Mouse (Mus musculus) limb, embryonic 14.5 days (tissue): ENCODE measurements around the gene Skap2. TPM values are rescaled to one million over a fixed set of nuclear protein-coding genes. Genes with fewer than 3 reads are reported as not detected.

ENCODE experiments used
- ATAC-seq: fragments of 200-750 bp; cut with Nextera tagmentation; 2 replicates; pipeline ENCODE4 v1.8.0; 2017; ENCODE audit warnings: low read depth, moderate number of reproducible peaks, moderate TSS enrichment; ENCODE audit not compliant: low FRiP score
- DNase-seq: peaks from one replicate; pipeline ENCODE4 v3.0.0-alpha.2; 2015; ENCODE audit warnings: low spot score
- H3K27ac ChIP-seq: fragments of 300-500 bp; sonication (generic); replicated peaks from 2 replicates; pipeline ENCODE4 v1.5.1; 2014; ENCODE audit warnings: low read depth, mild to moderate bottlenecking, low read length, moderate library complexity, mixed read lengths
- H3K27me3 ChIP-seq: fragments of 300-500 bp; sonication (generic); 2 replicates; pipeline ENCODE4 v1.6.1; 2014; ENCODE audit warnings: low read length, mixed read lengths; ENCODE audit not compliant: control insufficient read depth, insufficient read depth
- H3K36me3 ChIP-seq: fragments of 300-500 bp; sonication (generic); 2 replicates; pipeline ENCODE4 v1.6.1; 2014; ENCODE audit warnings: mild to moderate bottlenecking, low read length, moderate library complexity, mixed read lengths; ENCODE audit not compliant: control insufficient read depth, insufficient read depth
- H3K4me1 ChIP-seq: fragments of 300-500 bp; sonication (generic); 2 replicates; pipeline ENCODE4 v1.6.1; 2014; ENCODE audit warnings: antibody characterized with exemption, low read length, mixed read lengths; ENCODE audit not compliant: control insufficient read depth, insufficient read depth
- H3K4me2 ChIP-seq: fragments of 300-500 bp; sonication (generic); replicated peaks from 2 replicates; pipeline ENCODE4 v1.6.1; 2014; ENCODE audit warnings: low read depth, mild to moderate bottlenecking, low read length, moderate library complexity; ENCODE audit not compliant: severe bottlenecking
- H3K4me3 ChIP-seq: fragments of 300-500 bp; sonication (generic); replicated peaks from 2 replicates; pipeline ENCODE4 v1.5.1; 2014; ENCODE audit warnings: low read length
- H3K9ac ChIP-seq: fragments of 300-500 bp; sonication (generic); 2 replicates; pipeline ENCODE4 v1.6.1; 2014; ENCODE audit warnings: mild to moderate bottlenecking, low read depth, low read length, moderate library complexity; ENCODE audit not compliant: severe bottlenecking
- H3K9me3 ChIP-seq: fragments of 300-500 bp; sonication (generic); 2 replicates; pipeline ENCODE4 v1.6.1; 2016; ENCODE audit warnings: low read length; ENCODE audit not compliant: control insufficient read depth
- POLR2A ChIP-seq: fragments of 200-500 bp; IDR thresholded peaks from 2 replicates; pipeline ENCODE4 v1.8.0; 2012; ENCODE audit warnings: inconsistent platforms, mild to moderate bottlenecking, moderate library complexity, borderline replicate concordance; ENCODE audit not compliant: insufficient read depth, insufficient read length; ENCODE audit errors: extremely low read depth
- WGBS: fragments of 180-500 bp; shearing (Covaris S2); extraction: QIAGEN DNeasy Blood & Tissue Kit; methylation state at CpG from one replicate; pipeline ENCODE4 v1.1.7; 2014; 5-methylcytosine and 5-hydroxymethylcytosine counted together
- polyA plus RNA-seq, 2 experiments: library from polyadenylated mRNA; depleted of rRNA in 1 of 2; stranded (reverse) in 1 of 2; unstranded in 1 of 2; fragments of >200 nt; fragmentation: Nextera tagmentation in 1 of 2; extraction: Ambion mirVana in 1 of 2; gene quantifications; 2 replicates each; pipeline versions ENCODE4 v1.2.1 to v1.2.3; 2012 to 2014

Gene Skap2
- polyA plus RNA-seq (2012; rRNA removed), result 11.0 and 14.4 TPM in 2 replicates
- 18.3 and 23.0 TPM in 2 replicates for polyA plus RNA-seq (2014; fragmentation: Nextera tagmentation; extraction: Ambion mirVana)

- Histone ChIP-seq H3K9ac (peak within 1 kb of the TSS; percentile 40), H3K27me3 (peaks cover 34% of the 10 kb centered on the region), H3K4me2 (peak within 1 kb of the TSS; percentile 79), H3K4me3 (peak within 1 kb of the TSS; percentile 69), H3K4me1 (peaks cover 4% of the 10 kb centered on the region; the same call in 1 of the 2 replicates), H3K27ac (0 out of 2 replicates have a peak within 1 kb of the TSS, but pooled peaks have one; percentile 2), H3K36me3 (no peaks in the 10 kb centered on the region), H3K9me3 (no peaks in the 10 kb centered on the region)
- ATAC-seq (peak; percentile 99), DNase-seq (peak; percentile 98)
- no peak for TF ChIP-seq POLR2A
- WGBS, result under 1% methylated on average over 49 of the region's 51 CpGs
These were observed at the start of gene Skap2 for GRCm38 (mm10) chr6:52012409-52013244. TSS of gene Skap2 (minus strand) at chr6:52012549.

- no peak overlapping the region for H3K27ac ChIP-seq
- no peak for DNase-seq
These were observed 46.6 kb upstream of the Skap2 start for GRCm38 (mm10) chr6:52058899-52059448.

GRCm38 (mm10) chr6:52058120-52058519, 45.8 kb upstream of the Skap2 start:
- no peak overlapping the region for H3K4me3 ChIP-seq
- no peak for TF ChIP-seq POLR2A
- peaks cover 15% of the 10 kb centered on the region for H3K4me1 ChIP-seq
- ATAC-seq (no peak), DNase-seq (no peak)
- no peak overlapping the region for H3K4me2 ChIP-seq
- H3K27ac ChIP-seq, result no peak overlapping the region
- no peaks in the 10 kb centered on the region for H3K9me3 ChIP-seq
- H3K36me3 ChIP-seq, result no peaks in the 10 kb centered on the region
- peaks cover 19% of the 10 kb centered on the region for H3K27me3 ChIP-seq
- H3K9ac ChIP-seq, result no peak overlapping the region
- 73% methylated on average over 5 of the region's 5 CpGs for WGBS

More at GRCm38 (mm10) chr6:52058899-52059448, 46.6 kb upstream of the Skap2 start:
- Histone ChIP-seq H3K9ac (no peak overlapping the region), H3K4me3 (no peak overlapping the region), H3K4me2 (no peak overlapping the region), H3K9me3 (no peaks in the 10 kb centered on the region), H3K36me3 (no peaks in the 10 kb centered on the region), H3K27me3 (peaks cover 19% of the 10 kb centered on the region), H3K4me1 (peaks cover 11% of the 10 kb centered on the region)
- ATAC-seq, result no peak
- WGBS, result 68% methylated on average over 10 of the region's 10 CpGs
- no peak for TF ChIP-seq POLR2A

- Histone ChIP-seq H3K36me3 (no peaks in the 10 kb centered on the region), H3K27ac (no peak overlapping the region), H3K9ac (no peak overlapping the region), H3K27me3 (peaks cover 13% of the 10 kb centered on the region), H3K4me1 (peaks cover 15% of the 10 kb centered on the region), H3K9me3 (no peaks in the 10 kb centered on the region), H3K4me3 (no peak overlapping the region), H3K4me2 (0 out of 2 replicates have a peak overlapping the region, but pooled peaks have one; percentile 8)
- DNase-seq (peak; percentile 45), ATAC-seq (peak; percentile 57; the same call in 1 of the 2 replicates)
- 22% methylated on average over 15 of the region's 15 CpGs for WGBS
- TF ChIP-seq POLR2A, result no peak
These were observed 41.5 kb upstream of the Skap2 start for GRCm38 (mm10) chr6:52053567-52054561.

- no peaks in the 10 kb centered on the region for H3K27me3 ChIP-seq
- no peaks in the 10 kb centered on the region for H3K9me3 ChIP-seq
- WGBS, result 41% methylated on average over 12 of the region's 12 CpGs
- DNase-seq (no peak), ATAC-seq (no peak)
- no peak overlapping the region for H3K27ac ChIP-seq
- no peak overlapping the region for H3K9ac ChIP-seq
- TF ChIP-seq POLR2A, result no peak
- H3K4me1 ChIP-seq, result peaks cover 13% of the 10 kb centered on the region
- H3K4me3 ChIP-seq, result no peak overlapping the region
- H3K36me3 ChIP-seq, result no peaks in the 10 kb centered on the region
- H3K4me2 ChIP-seq, result no peak overlapping the region
These were observed 37.7 kb upstream of the Skap2 start for GRCm38 (mm10) chr6:52050062-52050461.
